ENCODE assay signal across 8 mouse cellular contexts in the genomic region with DNA sequence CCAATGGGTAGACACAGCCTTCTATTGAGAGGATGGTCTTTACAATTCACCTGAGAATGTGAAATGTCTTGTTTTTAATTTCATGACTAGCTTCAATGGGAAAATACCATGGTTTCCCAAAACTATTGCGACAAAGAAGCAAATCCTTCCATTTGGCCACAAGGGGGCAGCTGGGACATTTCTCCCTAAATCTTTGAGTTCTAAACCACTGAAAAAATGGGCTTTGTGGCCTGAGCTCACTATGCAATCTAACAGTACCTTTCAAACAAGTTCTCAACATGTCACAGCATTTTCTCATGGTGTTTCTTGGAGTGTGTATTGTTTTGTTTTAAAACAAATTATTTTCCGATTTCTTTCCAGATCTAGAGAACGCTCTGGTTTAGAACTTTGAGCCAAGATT. TPM values are rescaled to one million over a fixed set of nuclear protein-coding genes. Genes with fewer than 3 reads are reported as not detected.
DNase-seq lines count a peak whose midpoint lies in the region; ATAC-seq lines count a peak whose summit lies in the region.

No protein-coding gene starts in this region.

- no peaks in the 10 kb centered on the region for H3K27me3 ChIP-seq in limb, embryonic 10.5 days (ENCODE audit: low read depth, poor library complexity, severe bottlenecking)

- no peak overlapping the region for H3K27ac ChIP-seq in limb, embryonic 10.5 days

- intact Hi-C loops in heart, postnatal 10 days (cut with DNase I) = loop anchor here (5.0 kb wide), 1 partner anchor 234 kb away; no protein-coding TSS in a partner anchor
- intact Hi-C loops in heart, postnatal 25 days (cut with DNase I) = no loop called here

- no peak for ATAC-seq in CD4-positive, CD25-positive, alpha-beta regulatory T cell, adult 4 months

- no peaks in the 10 kb centered on the region for H3K4me1 ChIP-seq in limb, embryonic 10.5 days

- H3K4me3 ChIP-seq in limb, embryonic 10.5 days = no peak overlapping the region

- H3K36me3 ChIP-seq in limb, embryonic 10.5 days = no peaks in the 10 kb centered on the region

- 69% methylated on average over 3 of the region's 3 CpGs for WGBS in limb, embryonic 10.5 days

- DNase-seq in heart, postnatal 10 days = peak; percentile 17 to 46
- no peak for DNase-seq in heart, postnatal 25 days (ENCODE audit: low spot score)
- DNase-seq in urinary bladder, postnatal 14 days (ENCODE audit: low spot score) = peak; percentile 30
- DNase-seq in urinary bladder, postnatal 4 days (ENCODE audit: low spot score in 2 of 2) = no peak
- DNase-seq in embryo, embryonic 11.5 days (ENCODE audit: low read depth, low spot score) = peak; percentile 16
- DNase-seq in limb, embryonic 10.5 days (ENCODE audit: low spot score) = peak; percentile 55
- no peak for DNase-seq in spleen, postnatal 4 days (ENCODE audit: low spot score in 2 of 2)

- no peaks in the 10 kb centered on the region for H3K9me3 ChIP-seq in limb, embryonic 10.5 days (replicated peaks)

RNA-seq across cellular contexts. Expression of a gene that starts 44.3 kb away (rescaled TPM):
- 10 to 100 TPM; 12.5 to 17.1 TPM for total RNA-seq in heart, postnatal 10 days (2021)
- total RNA-seq in heart, postnatal 25 days (2021) = 10 to 100 TPM; 16.0 to 20.7 TPM
- polyA plus RNA-seq in limb, embryonic 10.5 days (2016; fragmentation: Nextera tagmentation; extraction: Ambion mirVana) = 4.9 and 5.0 TPM in 2 replicates
- polyA plus RNA-seq in CD4-positive, CD25-positive, alpha-beta regulatory T cell, adult 4 months (2017; shearing (Covaris generic)) = not detected

Comparison
In these comparisons a context has a peak if more than half of its experiments do, and no peak if none do; other contexts are left out.
1. DNase-seq: peak in heart, postnatal 10 days (2 of 2), urinary bladder, postnatal 14 days (single experiment), embryo, embryonic 11.5 days (single experiment) and limb, embryonic 10.5 days (single experiment); none in heart, postnatal 25 days (single experiment), urinary bladder, postnatal 4 days (0 of 2) and spleen, postnatal 4 days (0 of 2).